Mouse (Mus musculus) ovary, postnatal 10 days (tissue): ENCODE data around the gene Olfm1.

Experiments used
- DNase-seq: peaks from one replicate; pipeline ENCODE4 v3.0.0; 2022; ENCODE audit warnings: low spot score

Gene Olfm1

GRCm38 (mm10) chr2:28192821-28193689 is at the start of gene Olfm1:
Gene Olfm1 (plus strand): TSS chr2:28192992.
- DNase-seq = peak; percentile 24

GRCm38 (mm10) chr2:28143417-28144045 is 49.3 kb upstream of the Olfm1 start:
- no peak for DNase-seq

GRCm38 (mm10) chr2:28145702-28146101 is 47.1 kb upstream of the Olfm1 start:
- no peak for DNase-seq

GRCm38 (mm10) chr2:28146152-28146551 is 46.6 kb upstream of the Olfm1 start:
- DNase-seq = no peak

GRCm38 (mm10) chr2:28146685-28147084 is 46.1 kb upstream of the Olfm1 start:
- no peak for DNase-seq

GRCm38 (mm10) chr2:28147248-28147794 is 45.5 kb upstream of the Olfm1 start:
- no peak for DNase-seq

GRCm38 (mm10) chr2:28149688-28150087 is 43.1 kb upstream of the Olfm1 start:
- DNase-seq = no peak

- no peak for DNase-seq
These were observed 32.2 kb upstream of the Olfm1 start for GRCm38 (mm10) chr2:28160568-28160967.

GRCm38 (mm10) chr2:28165570-28165969 is 27.2 kb upstream of the Olfm1 start:
- DNase-seq = no peak

GRCm38 (mm10) chr2:28169336-28169735 is 23.5 kb upstream of the Olfm1 start:
- DNase-seq = no peak

GRCm38 (mm10) chr2:28171962-28172361 is 20.8 kb upstream of the Olfm1 start:
- DNase-seq = no peak

GRCm38 (mm10) chr2:28173225-28174141 is 19.3 kb upstream of the Olfm1 start:
- no peak for DNase-seq

- DNase-seq = no peak
These were observed 18.4 kb upstream of the Olfm1 start for GRCm38 (mm10) chr2:28174441-28174840.

- DNase-seq = no peak
These were observed 14.2 kb upstream of the Olfm1 start for GRCm38 (mm10) chr2:28178600-28178999.

GRCm38 (mm10) chr2:28180053-28180452 is 12.7 kb upstream of the Olfm1 start:
- DNase-seq = no peak

- DNase-seq = no peak
These were observed 4.3 kb upstream of the Olfm1 start for GRCm38 (mm10) chr2:28188398-28188944.

GRCm38 (mm10) chr2:28193690-28194087 is 897 bp downstream of the Olfm1 start:
- DNase-seq = no peak

- peak; percentile 23 for DNase-seq
These were observed 2.3 kb downstream of the Olfm1 start for GRCm38 (mm10) chr2:28194962-28195617.

- DNase-seq = no peak
These were observed 2.9 kb downstream of the Olfm1 start for GRCm38 (mm10) chr2:28195726-28196125.

GRCm38 (mm10) chr2:28201441-28201841 is 8.6 kb downstream of the Olfm1 start:
- DNase-seq = no peak

GRCm38 (mm10) chr2:28204167-28204566 is 11.4 kb downstream of the Olfm1 start:
- DNase-seq = peak; percentile 96
